Mouse (Mus musculus): ENCODE data around the gene Spag16.

GRCm38 (mm10) chr1:69831002-69831401 lies 4.2 kb downstream of the Spag16 start:
- TF ChIP-seq TAL1 (conservative IDR thresholded peaks at IDR 0.05; ENCODE audit: low read depth, low read length) = no peak
- TF ChIP-seq CTCF (IDR thresholded peaks at IDR 0.05; ENCODE audit: low read depth, low read length) = no peak

Measured in G1E (cell line).